Mouse (Mus musculus) embryonic facial prominence, embryonic 15.5 days (tissue): ENCODE data around the gene Slc9a9. TPM values are rescaled to one million over a fixed set of nuclear protein-coding genes. Genes with fewer than 3 reads are reported as not detected.

Source experiments
- ATAC-seq: fragments of 200-750 bp; cut with Nextera tagmentation; 2 replicates; pipeline ENCODE4 v1.8.0; 2017; ENCODE audit warnings: low read depth, moderate TSS enrichment; ENCODE audit not compliant: insufficient number of reproducible peaks, low FRiP score, low TSS enrichment
- H3K27ac ChIP-seq: fragments of 300-500 bp; sonication (generic); replicated peaks from 2 replicates; pipeline ENCODE4 v1.5.1; 2015; ENCODE audit warnings: mild to moderate bottlenecking, inconsistent platforms
- H3K27me3 ChIP-seq: fragments of 300-500 bp; sonication (generic); 2 replicates; pipeline ENCODE4 v1.6.1; 2015; ENCODE audit warnings: inconsistent platforms
- H3K36me3 ChIP-seq: fragments of 300-500 bp; sonication (generic); 2 replicates; pipeline ENCODE4 v1.6.1; 2015; ENCODE audit warnings: mild to moderate bottlenecking, inconsistent platforms
- H3K4me1 ChIP-seq: fragments of 300-500 bp; sonication (generic); 2 replicates; pipeline ENCODE4 v1.6.1; 2015; ENCODE audit warnings: inconsistent platforms
- H3K4me2 ChIP-seq: fragments of 300-500 bp; sonication (generic); replicated peaks from 2 replicates; pipeline ENCODE4 v1.6.1; 2015; ENCODE audit warnings: mild to moderate bottlenecking, inconsistent platforms
- H3K4me3 ChIP-seq: fragments of 300-500 bp; sonication (generic); replicated peaks from 2 replicates; pipeline ENCODE4 v1.5.1; 2015; ENCODE audit warnings: mild to moderate bottlenecking, inconsistent platforms
- H3K9ac ChIP-seq: fragments of 300-500 bp; sonication (generic); 2 replicates; pipeline ENCODE4 v1.6.1; 2015; ENCODE audit warnings: inconsistent platforms
- H3K9me3 ChIP-seq: fragments of 300-500 bp; sonication (generic); replicated peaks from 2 replicates; pipeline ENCODE4 v1.6.1; 2016; ENCODE audit warnings: inconsistent platforms
- WGBS: fragments of 180-500 bp; shearing (Covaris S2); methylation state at CpG from one replicate; pipeline ENCODE4 v1.1.7; 2015; 5-methylcytosine and 5-hydroxymethylcytosine counted together
- polyA plus RNA-seq: library from polyadenylated mRNA; unstranded; fragments of >200 nt; fragmentation: Nextera tagmentation; extraction: Ambion mirVana; gene quantifications from 2 replicates; pipeline ENCODE4 v1.2.1, GENCODE M21; 2015

Gene Slc9a9
- polyA plus RNA-seq, 1 experiment from 2014 or later: 7.4 TPM

GRCm38 (mm10) chr9:94889647-94890046 is 219.9 kb downstream of the Slc9a9 start:
- H3K27me3 ChIP-seq: no peaks in the 10 kb centered on the region
- no peak for ATAC-seq
- no peak overlapping the region for H3K27ac ChIP-seq
- H3K4me3 ChIP-seq: no peak overlapping the region
- H3K4me1 ChIP-seq: no peaks in the 10 kb centered on the region
- no peaks in the 10 kb centered on the region for H3K9me3 ChIP-seq
- no peaks in the 10 kb centered on the region for H3K36me3 ChIP-seq
- no peak overlapping the region for H3K9ac ChIP-seq
- H3K4me2 ChIP-seq: no peak overlapping the region

- no peaks in the 10 kb centered on the region for H3K4me1 ChIP-seq
- no peaks in the 10 kb centered on the region for H3K36me3 ChIP-seq
- H3K9me3 ChIP-seq: no peaks in the 10 kb centered on the region
- ATAC-seq: no peak
- H3K4me2 ChIP-seq: no peak overlapping the region
- no peak overlapping the region for H3K4me3 ChIP-seq
- no peak overlapping the region for H3K27ac ChIP-seq
- H3K27me3 ChIP-seq: no peaks in the 10 kb centered on the region
- H3K9ac ChIP-seq: no peak overlapping the region
- WGBS: 56% methylated on average over 5 of the region's 5 CpGs
These were observed 226.2 kb downstream of the Slc9a9 start for GRCm38 (mm10) chr9:94895882-94896281.

- Histone ChIP-seq H3K4me2 (no peak overlapping the region), H3K36me3 (no peaks in the 10 kb centered on the region), H3K27ac (no peak overlapping the region), H3K9me3 (no peaks in the 10 kb centered on the region), H3K27me3 (no peaks in the 10 kb centered on the region), H3K9ac (no peak overlapping the region), H3K4me1 (no peaks in the 10 kb centered on the region), H3K4me3 (no peak overlapping the region)
- no peak for ATAC-seq
These were observed 234.5 kb downstream of the Slc9a9 start for GRCm38 (mm10) chr9:94904180-94904579.

- Histone ChIP-seq H3K9ac (no peak overlapping the region), H3K4me2 (no peak overlapping the region), H3K36me3 (no peaks in the 10 kb centered on the region), H3K27ac (no peak overlapping the region), H3K9me3 (no peaks in the 10 kb centered on the region), H3K4me3 (no peak overlapping the region), H3K4me1 (no peaks in the 10 kb centered on the region), H3K27me3 (no peaks in the 10 kb centered on the region)
- ATAC-seq: no peak
- WGBS: 79% methylated on average over 4 of the region's 4 CpGs
These were observed 237.4 kb downstream of the Slc9a9 start for GRCm38 (mm10) chr9:94907020-94907610.

- no peaks in the 10 kb centered on the region for H3K4me1 ChIP-seq
- H3K9me3 ChIP-seq: no peaks in the 10 kb centered on the region
- ATAC-seq: no peak
- WGBS: 76% methylated on average over 9 of the region's 9 CpGs
- no peak overlapping the region for H3K27ac ChIP-seq
- no peak overlapping the region for H3K4me2 ChIP-seq
- H3K36me3 ChIP-seq: no peaks in the 10 kb centered on the region
- no peaks in the 10 kb centered on the region for H3K27me3 ChIP-seq
- H3K4me3 ChIP-seq: no peak overlapping the region
- no peak overlapping the region for H3K9ac ChIP-seq
These were observed 242.4 kb downstream of the Slc9a9 start for GRCm38 (mm10) chr9:94912071-94912470.

- no peaks in the 10 kb centered on the region for H3K4me1 ChIP-seq
- H3K27me3 ChIP-seq: no peaks in the 10 kb centered on the region
- H3K27ac ChIP-seq: no peak overlapping the region
- no peaks in the 10 kb centered on the region for H3K9me3 ChIP-seq
- 28% methylated on average over 5 of the region's 5 CpGs for WGBS
- no peak overlapping the region for H3K4me2 ChIP-seq
- H3K9ac ChIP-seq: no peak overlapping the region
- H3K36me3 ChIP-seq: no peaks in the 10 kb centered on the region
- no peak for ATAC-seq
- no peak overlapping the region for H3K4me3 ChIP-seq
These were observed 252.4 kb downstream of the Slc9a9 start for GRCm38 (mm10) chr9:94922062-94922461.

GRCm38 (mm10) chr9:94925845-94926244 is 256.1 kb downstream of the Slc9a9 start:
- no peaks in the 10 kb centered on the region for H3K4me1 ChIP-seq
- H3K4me3 ChIP-seq: no peak overlapping the region
- no peak overlapping the region for H3K4me2 ChIP-seq
- 63% methylated on average over 3 of the region's 3 CpGs for WGBS
- H3K9ac ChIP-seq: no peak overlapping the region
- H3K36me3 ChIP-seq: no peaks in the 10 kb centered on the region
- no peak for ATAC-seq
- no peak overlapping the region for H3K27ac ChIP-seq
- H3K27me3 ChIP-seq: no peaks in the 10 kb centered on the region
- no peaks in the 10 kb centered on the region for H3K9me3 ChIP-seq

- H3K4me2 ChIP-seq: no peak overlapping the region
- H3K9me3 ChIP-seq: no peaks in the 10 kb centered on the region
- no peak overlapping the region for H3K4me3 ChIP-seq
- H3K4me1 ChIP-seq: no peaks in the 10 kb centered on the region
- no peaks in the 10 kb centered on the region for H3K36me3 ChIP-seq
- no peak for ATAC-seq
- H3K27ac ChIP-seq: no peak overlapping the region
- no peaks in the 10 kb centered on the region for H3K27me3 ChIP-seq
- H3K9ac ChIP-seq: no peak overlapping the region
These were observed 257.4 kb downstream of the Slc9a9 start for GRCm38 (mm10) chr9:94927101-94927500.

GRCm38 (mm10) chr9:94945569-94946135 is 275.9 kb downstream of the Slc9a9 start:
- no peak overlapping the region for H3K4me3 ChIP-seq
- no peaks in the 10 kb centered on the region for H3K9me3 ChIP-seq
- H3K9ac ChIP-seq: no peak overlapping the region
- WGBS: 76% methylated on average over 7 of the region's 7 CpGs
- H3K36me3 ChIP-seq: no peaks in the 10 kb centered on the region
- H3K4me2 ChIP-seq: no peak overlapping the region
- H3K27ac ChIP-seq: no peak overlapping the region
- no peak for ATAC-seq
- no peaks in the 10 kb centered on the region for H3K4me1 ChIP-seq
- no peaks in the 10 kb centered on the region for H3K27me3 ChIP-seq

GRCm38 (mm10) chr9:94947246-94947645 is 277.5 kb downstream of the Slc9a9 start:
- Histone ChIP-seq H3K27me3 (no peaks in the 10 kb centered on the region), H3K9me3 (no peaks in the 10 kb centered on the region), H3K9ac (no peak overlapping the region), H3K4me1 (no peaks in the 10 kb centered on the region), H3K4me2 (no peak overlapping the region), H3K36me3 (no peaks in the 10 kb centered on the region), H3K27ac (no peak overlapping the region), H3K4me3 (no peak overlapping the region)
- no peak for ATAC-seq
- WGBS: 71% methylated on average over 7 of the region's 7 CpGs

GRCm38 (mm10) chr9:94950676-94951075 is 281.0 kb downstream of the Slc9a9 start:
- ATAC-seq: no peak
- H3K9ac ChIP-seq: no peak overlapping the region
- no peaks in the 10 kb centered on the region for H3K4me1 ChIP-seq

GRCm38 (mm10) chr9:94955645-94956044 is 285.9 kb downstream of the Slc9a9 start:
- Histone ChIP-seq H3K9me3 (no peaks in the 10 kb centered on the region), H3K4me1 (no peaks in the 10 kb centered on the region), H3K9ac (no peak overlapping the region), H3K36me3 (no peaks in the 10 kb centered on the region), H3K27me3 (no peaks in the 10 kb centered on the region), H3K27ac (no peak overlapping the region), H3K4me2 (no peak overlapping the region), H3K4me3 (no peak overlapping the region)
- WGBS: 47% methylated on average over 2 of the region's 2 CpGs
- ATAC-seq: no peak

More at GRCm38 (mm10) chr9:94950676-94951075, 281.0 kb downstream of the Slc9a9 start:
- Histone ChIP-seq H3K9me3 (no peaks in the 10 kb centered on the region), H3K27me3 (no peaks in the 10 kb centered on the region), H3K4me3 (no peak overlapping the region), H3K36me3 (no peaks in the 10 kb centered on the region), H3K4me2 (no peak overlapping the region), H3K27ac (no peak overlapping the region)
- whole genome bisulfite sequencing: 40% methylated on average over 3 of the region's 3 CpGs
